Mouse (Mus musculus) adrenal gland, adult 8-10 months (tissue): ENCODE results near the gene 1700013G24Rik. TPM values are rescaled to one million over a fixed set of nuclear protein-coding genes. Genes with fewer than 3 reads are reported as not detected.

Source experiments
- DNase-seq: peaks from one replicate; pipeline ENCODE4 v3.0.0; 2022
- total RNA-seq, 4 experiments: library from RNA; stranded (reverse); gene quantifications; 2 replicates each; pipeline ENCODE4 v1.2.4; 2022

1700013G24Rik gene
- total RNA-seq, 4 experiments from 2014 or later = not detected

GRCm38 (mm10) chr4:137476761-137477237 lies 23.7 kb downstream of the 1700013G24Rik start:
- DNase-seq = peak; percentile 47

GRCm38 (mm10) chr4:137477611-137478010 lies 24.5 kb downstream of the 1700013G24Rik start:
- no peak for DNase-seq

DNA sequence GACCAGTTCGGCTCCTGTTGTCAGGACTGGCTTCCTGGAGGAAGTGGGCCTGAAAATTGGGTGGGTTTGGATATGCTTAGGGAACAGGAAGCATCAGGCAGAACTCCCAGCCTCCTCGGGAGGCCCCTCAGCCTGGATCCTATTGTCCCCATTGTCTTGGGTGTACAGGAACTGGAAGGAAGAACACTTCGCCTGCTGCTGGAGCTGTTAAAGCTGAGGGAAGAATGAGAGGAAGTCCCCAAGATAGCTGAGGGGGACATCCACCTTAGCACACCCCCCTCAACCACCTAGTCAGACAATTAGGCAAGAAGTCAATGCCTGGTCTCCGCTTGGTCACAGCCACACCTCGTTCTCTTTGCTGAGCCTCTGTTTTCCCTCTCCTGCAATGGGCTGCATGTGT lies 25.2 kb downstream of the 1700013G24Rik start:
- DNase-seq = no peak

DNA sequence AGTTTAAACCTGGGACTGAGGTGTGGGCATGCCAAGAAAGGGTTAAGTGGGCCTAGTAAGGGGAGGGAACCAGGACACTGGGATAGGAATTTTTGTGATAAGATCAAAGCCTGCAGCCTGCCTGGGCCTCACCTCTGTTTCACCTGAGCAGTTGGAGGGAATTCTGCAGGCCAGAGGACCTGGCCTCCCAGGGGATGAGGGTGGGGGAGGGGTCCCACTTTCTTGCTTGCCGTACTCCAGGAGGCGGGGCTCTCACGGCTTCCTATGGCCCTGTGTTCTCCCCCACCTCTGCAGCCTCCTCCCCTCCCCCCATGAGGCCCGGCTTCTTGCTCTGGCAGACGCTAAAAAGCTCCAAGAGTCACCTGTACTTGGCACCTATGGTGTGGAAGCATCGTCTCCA lies 26.7 kb downstream of the 1700013G24Rik start:
- no peak for DNase-seq

- no peak for DNase-seq
Measured at GRCm38 (mm10) chr4:137480191-137480992, 27.3 kb downstream of the 1700013G24Rik start.

DNA sequence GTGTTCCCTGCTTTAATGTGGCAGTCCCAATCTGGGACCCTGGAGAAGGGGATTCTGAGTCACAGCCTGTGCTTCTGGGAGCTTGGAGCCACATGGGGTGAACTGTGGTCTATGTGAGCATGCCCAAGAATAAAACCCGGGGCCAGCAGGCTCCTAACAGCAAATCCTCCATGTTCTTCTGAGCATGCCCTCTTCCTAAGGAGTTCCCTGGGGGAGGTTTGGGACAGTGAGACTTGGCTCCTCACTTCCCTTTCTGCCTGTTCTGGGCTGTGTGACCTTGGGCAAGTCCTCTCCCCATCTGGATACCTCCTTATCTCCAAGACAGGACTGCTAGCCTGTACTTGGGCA lies 27.9 kb downstream of the 1700013G24Rik start:
- DNase-seq = no peak

DNA sequence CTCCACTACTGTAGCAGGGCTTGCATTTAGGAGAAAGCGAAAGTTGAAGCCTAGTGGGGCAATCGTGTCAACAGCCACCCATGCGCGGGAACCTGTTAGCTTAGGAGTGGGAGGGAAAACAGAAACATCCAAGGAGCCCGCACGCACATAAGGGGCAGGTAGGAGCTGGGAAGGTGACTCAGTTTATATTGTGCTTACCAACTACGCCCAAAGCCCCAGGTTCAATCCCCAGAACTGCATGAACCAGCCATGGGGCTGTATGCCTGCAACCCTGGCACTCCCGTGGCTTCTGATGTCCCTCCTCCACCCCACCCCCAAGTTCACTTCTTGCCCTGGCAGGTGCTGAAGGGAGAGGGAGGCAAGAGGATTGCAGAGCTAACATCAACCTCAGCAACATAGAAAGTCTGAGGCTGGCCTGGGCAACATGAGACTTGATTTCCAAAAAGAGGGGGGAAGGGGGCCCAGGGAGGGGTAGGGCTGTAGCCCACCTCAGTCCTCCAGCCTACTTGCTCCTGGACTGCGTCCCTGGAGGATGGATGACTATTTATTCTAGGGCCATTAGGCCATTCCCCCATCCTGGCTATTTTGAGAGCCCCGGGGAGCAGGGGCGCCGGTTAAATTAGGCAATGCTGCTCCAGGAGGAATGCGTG lies 28.4 kb downstream of the 1700013G24Rik start:
- no peak for DNase-seq

DNA sequence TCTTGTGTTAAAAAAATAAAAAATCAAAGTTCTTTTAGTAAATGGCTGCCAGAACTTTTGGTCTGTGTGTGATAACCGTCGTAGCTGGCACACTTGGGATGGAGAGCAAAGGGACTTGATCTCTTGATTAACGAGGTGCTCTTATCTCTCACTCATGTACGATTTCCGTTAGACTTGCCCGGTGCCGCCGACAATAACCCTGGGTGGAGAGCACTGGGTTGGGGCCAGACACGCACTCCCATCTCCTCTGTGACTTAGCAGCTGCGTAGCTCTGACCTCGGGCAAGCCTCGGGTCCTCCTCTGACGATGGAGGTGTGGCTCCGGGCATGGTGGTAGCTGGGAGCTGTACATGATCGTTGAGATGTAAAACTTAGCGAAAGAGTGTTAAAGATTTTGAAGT lies 30.8 kb downstream of the 1700013G24Rik start:
- no peak for DNase-seq

DNA sequence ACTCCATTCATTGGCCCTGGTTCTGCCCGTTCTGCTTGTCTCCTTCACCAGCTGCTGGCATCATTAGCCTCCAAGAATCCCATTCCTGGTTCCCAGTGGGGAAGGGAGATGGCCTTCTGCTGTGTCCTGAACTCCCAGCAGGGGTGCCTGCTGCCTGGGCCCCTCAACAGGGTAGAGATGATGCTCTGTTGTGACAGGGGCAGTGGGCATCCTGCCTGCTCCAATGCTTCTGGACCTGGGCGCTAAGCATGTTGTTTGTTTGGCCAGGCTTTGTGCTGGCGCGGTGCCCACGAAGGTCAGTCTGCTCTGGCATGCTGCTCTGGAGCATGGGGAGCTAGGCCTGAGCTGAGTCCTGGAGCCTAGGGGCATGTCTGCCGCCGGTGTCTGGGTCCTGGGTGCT lies 31.5 kb downstream of the 1700013G24Rik start:
- no peak for DNase-seq

DNA sequence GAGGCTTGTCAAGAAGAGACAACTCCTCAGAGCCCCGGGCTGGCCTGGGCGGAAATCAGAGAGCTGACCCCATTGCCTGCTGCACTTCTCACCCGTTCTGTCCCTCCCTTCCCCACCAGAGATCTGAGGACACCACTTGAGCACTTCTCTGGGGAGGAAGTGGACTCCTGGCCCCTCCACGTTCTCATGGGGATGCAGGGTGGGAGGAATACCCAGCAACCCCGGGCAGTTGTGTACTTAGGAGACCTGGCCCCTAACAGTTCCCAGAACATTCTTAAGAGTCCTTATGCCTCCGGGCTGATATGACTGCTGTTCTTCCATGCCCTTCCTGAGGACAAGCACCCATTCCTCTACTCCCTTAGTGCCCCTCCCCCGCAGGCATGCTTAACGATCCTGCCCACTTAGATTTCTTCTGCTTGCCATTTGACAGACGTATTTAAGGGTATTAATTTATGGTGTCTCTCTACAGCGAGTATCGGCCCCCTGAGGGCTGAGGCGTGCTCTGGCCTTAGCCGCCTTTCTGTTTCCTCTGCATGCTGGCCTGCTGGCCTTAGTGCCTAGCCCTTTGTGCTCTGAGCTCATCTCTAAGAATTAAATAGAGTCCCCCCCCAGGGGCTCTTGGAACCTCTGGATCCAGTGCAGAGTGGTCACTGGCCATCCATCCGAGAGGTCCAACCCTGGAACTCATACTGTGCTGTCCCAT lies 32.3 kb downstream of the 1700013G24Rik start:
- DNase-seq = no peak

DNA sequence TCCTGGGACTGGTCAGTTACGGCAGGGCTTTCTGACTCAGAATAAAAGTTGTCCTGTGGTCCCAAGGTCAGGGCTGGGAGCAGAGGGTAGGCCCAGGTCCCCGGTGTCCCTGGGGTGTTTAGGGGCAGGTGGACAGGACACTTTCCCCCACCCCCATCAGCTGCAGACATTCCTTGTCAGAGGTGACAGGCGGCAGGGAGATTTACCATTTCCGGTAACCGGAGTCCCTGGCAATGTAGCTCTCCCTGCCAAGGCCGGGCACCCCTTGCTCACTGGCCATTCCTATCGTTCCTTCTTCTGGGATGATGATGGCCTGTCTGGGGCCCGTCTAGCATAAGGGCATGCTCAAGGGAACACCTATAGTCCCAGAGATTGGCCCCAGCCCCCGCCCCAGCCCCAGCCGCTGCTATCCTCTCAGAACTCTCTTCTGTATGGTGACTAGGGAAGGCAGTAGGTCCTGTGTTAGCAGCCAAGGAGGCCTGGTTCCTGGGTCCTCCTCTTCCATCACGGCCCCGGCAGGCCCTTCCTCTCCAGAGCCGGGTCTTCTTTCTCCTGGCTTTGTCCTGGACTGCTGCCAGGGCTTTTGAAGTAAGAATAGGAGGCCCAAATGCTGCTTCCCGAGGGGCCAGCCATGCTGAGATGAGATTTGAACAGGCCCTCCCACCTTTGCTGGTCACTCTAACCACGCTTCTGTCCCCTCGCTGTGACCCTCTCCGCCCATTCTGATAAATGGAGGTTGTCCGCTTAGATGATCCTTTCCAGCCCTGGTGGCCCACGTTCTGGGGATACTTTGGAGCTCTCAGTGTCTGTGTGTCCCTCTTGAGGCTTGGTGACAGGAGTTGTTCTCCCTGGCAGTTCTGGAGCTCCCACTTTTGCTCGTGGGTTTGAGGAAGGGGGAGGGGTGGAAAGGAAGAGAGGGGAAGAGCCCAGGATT lies 33.3 kb downstream of the 1700013G24Rik start:
- DNase-seq = no peak

DNA sequence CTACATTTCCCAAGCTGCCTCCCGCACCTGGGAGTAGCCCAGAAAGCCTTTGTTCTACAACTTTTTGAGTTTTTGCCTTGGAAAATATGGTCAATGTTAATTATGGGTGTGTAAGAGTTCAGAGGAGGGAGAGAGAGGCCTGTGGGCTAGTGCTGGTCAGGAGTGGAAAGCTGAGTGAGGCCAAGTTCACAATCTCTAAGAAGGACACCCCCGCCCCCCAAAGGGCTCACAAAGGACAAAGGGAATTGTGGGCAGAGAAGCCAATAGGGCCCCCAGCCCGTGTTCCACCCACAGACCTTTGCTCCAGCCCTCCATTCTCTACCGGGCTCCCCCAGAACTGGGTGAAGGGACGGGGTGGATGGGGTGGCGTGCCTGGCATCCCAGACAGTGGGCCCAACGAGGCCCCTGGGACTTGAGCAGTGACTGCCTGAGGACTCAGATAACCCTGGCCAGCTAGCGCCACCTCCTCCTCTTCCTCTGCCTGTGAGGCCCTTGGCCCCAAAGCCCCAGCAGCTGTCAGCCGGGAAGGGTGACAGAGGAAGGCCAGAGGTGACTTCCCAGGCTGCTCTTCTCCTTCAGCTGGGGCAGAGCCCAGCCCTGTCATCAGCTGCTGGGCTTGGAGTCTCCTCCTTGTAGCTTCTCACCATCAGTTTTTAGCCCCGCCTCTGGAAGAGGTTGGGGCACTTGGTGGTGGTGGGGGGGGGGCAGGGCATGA lies 34.4 kb downstream of the 1700013G24Rik start:
- DNase-seq = peak; percentile 79

- DNase-seq = no peak
Measured at GRCm38 (mm10) chr4:137488038-137488437, 35.0 kb downstream of the 1700013G24Rik start.

- DNase-seq = no peak
Measured at GRCm38 (mm10) chr4:137488571-137489303, 35.7 kb downstream of the 1700013G24Rik start.

DNA sequence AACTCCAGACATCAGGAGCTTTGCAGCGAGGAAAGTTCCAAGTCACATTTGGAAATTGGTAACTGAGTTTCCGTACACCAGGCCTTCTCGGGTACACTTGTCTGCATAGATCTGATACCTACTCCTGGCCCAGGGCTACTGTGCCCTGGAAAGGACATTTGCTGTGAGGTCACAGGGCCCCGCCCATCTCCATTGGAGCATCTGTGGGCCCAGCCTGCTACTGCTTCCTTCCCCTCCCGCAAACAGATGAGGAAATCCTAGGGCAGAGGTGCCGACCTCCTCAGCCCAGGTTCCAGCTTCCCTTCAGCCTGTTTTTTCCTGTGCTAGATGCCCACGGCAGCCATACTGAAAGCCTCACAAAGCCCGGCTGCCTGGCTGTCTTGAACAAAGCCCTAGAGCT lies 36.9 kb downstream of the 1700013G24Rik start:
- no peak for DNase-seq

- DNase-seq = no peak
Measured at GRCm38 (mm10) chr4:137492563-137492962, 39.5 kb downstream of the 1700013G24Rik start.

DNA sequence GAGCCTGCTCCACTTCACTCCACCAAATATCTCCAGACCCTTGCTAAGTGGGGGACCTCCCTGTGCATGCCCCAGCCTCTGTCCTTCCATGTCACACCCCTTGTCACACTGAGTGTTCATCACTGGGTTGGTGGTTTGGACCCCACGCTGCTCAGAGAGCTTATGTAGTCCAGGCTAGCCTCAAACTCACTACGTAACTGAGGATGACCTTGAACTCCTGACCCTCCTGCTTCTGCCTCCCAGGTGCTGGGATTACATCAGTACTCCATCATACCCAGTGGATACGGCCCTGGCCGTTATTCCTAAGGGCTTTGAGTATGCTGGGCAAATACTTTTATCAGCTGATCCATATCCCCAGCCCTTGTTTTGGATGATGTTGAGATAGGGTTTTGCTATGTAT lies 40.1 kb downstream of the 1700013G24Rik start:
- DNase-seq = no peak

GRCm38 (mm10) chr4:137494751-137495500 lies 41.8 kb downstream of the 1700013G24Rik start:
- no peak for DNase-seq

DNA sequence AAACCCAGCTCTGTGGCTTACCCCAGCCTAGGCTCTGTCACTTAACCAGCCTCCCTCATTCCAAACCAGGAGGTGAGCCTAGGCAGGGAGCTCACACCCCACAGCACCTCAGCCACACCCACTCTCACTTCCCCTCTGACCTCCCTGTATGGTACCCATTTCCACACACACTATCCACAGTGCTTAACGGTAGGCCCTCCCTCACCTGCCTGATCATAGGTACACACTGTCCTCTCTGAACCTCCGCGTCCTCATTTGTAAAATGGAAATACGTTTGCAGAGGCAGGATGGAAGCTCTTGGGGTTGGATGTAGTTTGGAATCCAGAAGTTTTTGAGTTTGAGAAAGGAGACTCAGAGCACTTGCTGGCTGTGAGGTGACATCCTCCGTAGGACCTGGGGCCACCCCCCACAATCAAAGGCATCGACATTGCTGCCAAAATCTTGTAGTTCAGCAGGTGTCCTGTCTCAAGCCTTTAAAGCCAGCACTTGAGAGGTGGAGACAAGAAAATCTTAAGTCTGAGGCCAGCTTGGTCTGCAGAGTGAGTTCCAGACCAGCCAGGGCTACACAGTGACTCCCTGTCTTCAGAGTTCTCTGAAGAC lies 42.5 kb downstream of the 1700013G24Rik start:
- DNase-seq = no peak

DNA sequence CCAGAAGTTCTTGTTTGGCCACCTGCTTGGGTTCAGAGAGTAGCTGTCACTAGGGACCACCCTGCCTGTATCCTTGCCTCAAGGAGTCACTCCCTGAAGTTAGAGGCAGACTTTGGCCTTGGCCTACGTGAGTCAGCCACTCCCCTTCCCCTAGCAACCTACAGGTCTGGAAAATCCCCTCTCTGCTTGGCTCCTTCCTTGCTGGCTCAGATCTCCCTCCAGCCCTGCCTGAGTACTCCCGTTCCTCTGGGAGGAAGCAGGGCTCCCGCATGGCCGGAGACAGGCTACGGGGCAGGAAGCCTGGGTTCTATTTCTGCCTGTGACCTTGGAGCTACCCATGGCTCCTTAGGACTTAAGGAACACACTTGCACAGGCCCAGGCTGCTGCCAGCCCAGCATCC lies 44.3 kb downstream of the 1700013G24Rik start:
- no peak for DNase-seq
